Mouse (Mus musculus): ENCODE results near the gene Sit1. TPM values are rescaled to one million over a fixed set of nuclear protein-coding genes. Genes with fewer than 3 reads are reported as not detected.
"Not testable (repeated sequence)": the region's sequence is repeated elsewhere in the genome, so short reads cannot be mapped to it uniquely, and the experiment has no call there.

The Sit1 gene
- polyA plus RNA-seq, 1 experiment from 2014 or later: not detected

DNA sequence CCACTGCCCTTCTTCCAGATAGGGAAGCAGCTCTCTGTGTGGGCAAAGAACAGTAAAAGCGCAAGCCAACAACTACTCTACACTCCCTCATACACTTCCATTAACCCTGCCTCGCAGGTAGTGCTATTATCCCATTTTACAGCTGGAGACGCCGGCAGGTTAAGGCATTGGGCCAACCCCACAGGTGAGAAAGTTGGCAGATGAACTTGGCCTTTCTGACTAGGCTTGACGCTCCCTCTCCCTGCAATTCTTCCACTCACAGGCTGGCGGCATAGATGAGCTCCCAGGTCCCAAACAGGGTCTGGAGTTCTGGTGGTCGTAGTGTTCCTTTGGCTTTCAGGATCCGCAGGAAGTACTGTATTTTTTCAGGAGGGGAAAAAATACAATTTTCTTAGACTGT, 15.4 kb upstream of the Sit1 start:
- WGBS: 18% methylated on average over 8 of the region's 8 CpGs
- Histone ChIP-seq H3K4me2 (replicated peaks) (peak overlapping the region; percentile 59), H3K4me3 (peak overlapping the region; percentile 56), H3K36me3 (peaks cover 11% of the 10 kb centered on the region; the same call in 1 of the 2 replicates), H3K27ac (no peak overlapping the region), H3K9me3 (no peaks in the 10 kb centered on the region), H3K4me1 (peaks cover 27% of the 10 kb centered on the region), H3K9ac (peak overlapping the region; percentile 58; the same call in 1 of the 2 replicates), H3K27me3 (no peaks in the 10 kb centered on the region)
- no peak for ATAC-seq (ENCODE audit: insufficient number of reproducible peaks, insufficient read depth, low FRiP score, low TSS enrichment)

- no peaks in the 10 kb centered on the region for H3K27me3 ChIP-seq
- no peaks in the 10 kb centered on the region for H3K9me3 ChIP-seq
- ATAC-seq (ENCODE audit: insufficient number of reproducible peaks, insufficient read depth, low FRiP score, low TSS enrichment): no peak
- peaks cover 11% of the 10 kb centered on the region; the same call in 1 of the 2 replicates for H3K36me3 ChIP-seq
- H3K4me2 ChIP-seq (replicated peaks): peak overlapping the region; percentile 59
- WGBS: 77% methylated on average over 4 of the region's 4 CpGs
- no peak overlapping the region for H3K27ac ChIP-seq
- H3K4me1 ChIP-seq: peaks cover 27% of the 10 kb centered on the region
- 0 out of 2 replicates have a peak overlapping the region, but pooled peaks have one; percentile 20 for H3K9ac ChIP-seq
- H3K4me3 ChIP-seq: peak overlapping the region; percentile 56
Measured at GRCm38 (mm10) chr4:43497946-43498345, 14.4 kb upstream of the Sit1 start.

DNA sequence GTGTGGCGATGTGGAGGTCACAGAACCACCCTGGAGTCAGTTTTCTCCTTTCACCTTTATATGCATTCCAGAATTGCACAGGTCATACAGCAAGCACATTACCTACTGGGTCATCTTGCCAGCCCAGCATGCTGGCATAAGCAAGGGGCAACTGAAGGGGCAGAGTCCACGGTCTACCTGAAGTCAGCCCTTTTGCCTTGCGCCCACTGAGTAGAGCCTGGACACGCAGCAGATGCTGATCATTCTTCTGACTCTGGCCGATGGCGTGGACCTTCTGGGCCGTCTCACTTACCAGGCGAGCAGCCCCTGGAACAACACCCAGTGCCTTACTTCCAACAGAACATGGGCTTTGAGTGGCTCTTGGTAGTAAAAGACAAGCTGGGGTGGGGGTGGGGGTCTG, 13.9 kb upstream of the Sit1 start:
- H3K9me3 ChIP-seq: no peaks in the 10 kb centered on the region
- no peaks in the 10 kb centered on the region for H3K27me3 ChIP-seq
- peaks cover 11% of the 10 kb centered on the region; the same call in 1 of the 2 replicates for H3K36me3 ChIP-seq
- no peak overlapping the region for H3K9ac ChIP-seq
- 93% methylated on average over 8 of the region's 8 CpGs for WGBS
- ATAC-seq (ENCODE audit: insufficient number of reproducible peaks, insufficient read depth, low FRiP score, low TSS enrichment): no peak
- H3K4me2 ChIP-seq (replicated peaks): peak overlapping the region; percentile 59
- H3K27ac ChIP-seq: no peak overlapping the region
- no peak overlapping the region for H3K4me3 ChIP-seq
- H3K4me1 ChIP-seq: peaks cover 27% of the 10 kb centered on the region

DNA sequence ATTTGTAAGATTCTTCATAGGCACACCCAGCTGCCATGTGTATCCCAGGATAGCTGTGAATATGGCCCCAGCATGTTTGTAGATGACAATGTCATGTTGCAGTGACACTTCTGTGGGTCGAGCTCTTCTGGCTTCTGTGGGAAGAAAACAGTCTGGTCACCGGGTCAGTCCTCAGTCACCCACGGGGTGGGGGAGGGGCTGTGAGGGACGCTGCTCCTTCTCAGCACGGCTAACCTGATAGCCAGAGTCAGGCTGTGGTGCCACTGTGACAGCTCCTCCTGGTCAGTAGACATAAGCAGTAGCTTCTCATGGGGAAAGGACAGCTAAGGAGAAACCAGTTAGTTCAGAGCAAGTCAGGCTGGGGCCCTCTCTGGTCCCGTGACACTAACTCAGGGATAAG, 13.1 kb upstream of the Sit1 start:
- Histone ChIP-seq H3K4me1 (peaks cover 27% of the 10 kb centered on the region), H3K9me3 (no peaks in the 10 kb centered on the region), H3K27ac (no peak overlapping the region), H3K4me2 (replicated peaks) (no peak overlapping the region), H3K9ac (no peak overlapping the region), H3K36me3 (peaks cover 11% of the 10 kb centered on the region; the same call in 1 of the 2 replicates), H3K4me3 (no peak overlapping the region), H3K27me3 (no peaks in the 10 kb centered on the region)
- ATAC-seq (ENCODE audit: insufficient number of reproducible peaks, insufficient read depth, low FRiP score, low TSS enrichment): no peak
- 67% methylated on average over 6 of the region's 6 CpGs for WGBS

GRCm38 (mm10) chr4:43493846-43494240, 10.3 kb upstream of the Sit1 start:
- H3K27ac ChIP-seq: peak overlapping the region; percentile 85
- 3% methylated on average over 9 of the region's 9 CpGs for WGBS
- H3K9ac ChIP-seq: peak overlapping the region; percentile 57
- peak overlapping the region; percentile 55 for H3K4me3 ChIP-seq
- peaks cover 11% of the 10 kb centered on the region; the same call in 1 of the 2 replicates for H3K36me3 ChIP-seq
- 0 out of 2 replicates have a peak, but pooled peaks cover 3% of the 10 kb centered on the region for H3K9me3 ChIP-seq
- no peaks in the 10 kb centered on the region for H3K27me3 ChIP-seq
- no peak for ATAC-seq (ENCODE audit: insufficient number of reproducible peaks, insufficient read depth, low FRiP score, low TSS enrichment)
- H3K4me2 ChIP-seq (replicated peaks): peak overlapping the region; percentile 59
- peaks cover 25% of the 10 kb centered on the region for H3K4me1 ChIP-seq

- H3K4me3 ChIP-seq: peak overlapping the region; percentile 55
- peak; percentile 88 for ATAC-seq (ENCODE audit: insufficient number of reproducible peaks, insufficient read depth, low FRiP score, low TSS enrichment)
- peaks cover 20% of the 10 kb centered on the region for H3K4me1 ChIP-seq
- H3K9me3 ChIP-seq: 0 out of 2 replicates have a peak, but pooled peaks cover 3% of the 10 kb centered on the region
- H3K27me3 ChIP-seq: no peaks in the 10 kb centered on the region
- H3K9ac ChIP-seq: peak overlapping the region; percentile 57
- H3K27ac ChIP-seq: peak overlapping the region; percentile 85
- peak overlapping the region; percentile 59 for H3K4me2 ChIP-seq (replicated peaks)
- under 1% methylated on average over 47 of the region's 47 CpGs for WGBS
- peaks cover 11% of the 10 kb centered on the region; the same call in 1 of the 2 replicates for H3K36me3 ChIP-seq
Measured at GRCm38 (mm10) chr4:43493186-43493845, 9.8 kb upstream of the Sit1 start.

- peak; percentile 97 for ATAC-seq (ENCODE audit: insufficient number of reproducible peaks, insufficient read depth, low FRiP score, low TSS enrichment)
- H3K27ac ChIP-seq: peak within 1 kb of the TSS; percentile 85
- under 1% methylated on average over 25 of the region's 25 CpGs for WGBS
- H3K4me2 ChIP-seq (replicated peaks): peak within 1 kb of the TSS; percentile 59
- H3K9me3 ChIP-seq: 0 out of 2 replicates have a peak, but pooled peaks cover 3% of the 10 kb centered on the region
- H3K4me1 ChIP-seq: peaks cover 14% of the 10 kb centered on the region; the same call in 1 of the 2 replicates
- no peaks in the 10 kb centered on the region for H3K27me3 ChIP-seq
- peak within 1 kb of the TSS; percentile 57 for H3K9ac ChIP-seq
- peaks cover 11% of the 10 kb centered on the region; the same call in 1 of the 2 replicates for H3K36me3 ChIP-seq
- H3K4me3 ChIP-seq: peak within 1 kb of the TSS; percentile 55
Measured at GRCm38 (mm10) chr4:43492821-43493185, 9.3 kb upstream of the Sit1 start, which contains the start of gene Ccdc107. Gene Ccdc107 (plus strand): TSS chr4:43492900.

GRCm38 (mm10) chr4:43492101-43492820, 8.7 kb upstream of the Sit1 start:
- Histone ChIP-seq H3K4me3 (peak overlapping the region; percentile 55; the same call in 1 of the 2 replicates), H3K27me3 (no peaks in the 10 kb centered on the region), H3K4me1 (peaks cover 9% of the 10 kb centered on the region; the same call in 1 of the 2 replicates), H3K4me2 (replicated peaks) (peak overlapping the region; percentile 59), H3K9ac (no peak overlapping the region), H3K36me3 (peaks cover 11% of the 10 kb centered on the region; the same call in 1 of the 2 replicates), H3K27ac (peak overlapping the region; percentile 55; the same call in 1 of the 2 replicates), H3K9me3 (0 out of 2 replicates have a peak, but pooled peaks cover 3% of the 10 kb centered on the region)
- 47% methylated on average over 12 of the region's 12 CpGs for WGBS
- no peak for ATAC-seq (ENCODE audit: insufficient number of reproducible peaks, insufficient read depth, low FRiP score, low TSS enrichment)

GRCm38 (mm10) chr4:43490801-43491200, 7.3 kb upstream of the Sit1 start:
- Histone ChIP-seq H3K27me3 (no peaks in the 10 kb centered on the region), H3K9me3 (0 out of 2 replicates have a peak, but pooled peaks cover 3% of the 10 kb centered on the region), H3K4me2 (replicated peaks) (no peak overlapping the region), H3K4me3 (no peak overlapping the region), H3K4me1 (peaks cover 9% of the 10 kb centered on the region; the same call in 1 of the 2 replicates), H3K27ac (no peak overlapping the region), H3K9ac (no peak overlapping the region), H3K36me3 (0 out of 2 replicates have a peak, but pooled peaks cover 3% of the 10 kb centered on the region)
- ATAC-seq (ENCODE audit: insufficient number of reproducible peaks, insufficient read depth, low FRiP score, low TSS enrichment): no peak
- WGBS: 87% methylated on average over 5 of the region's 5 CpGs

GRCm38 (mm10) chr4:43489611-43490010, 6.1 kb upstream of the Sit1 start:
- Histone ChIP-seq H3K4me3 (no peak overlapping the region), H3K9ac (no peak overlapping the region), H3K4me1 (peaks cover 4% of the 10 kb centered on the region; the same call in 1 of the 2 replicates), H3K27me3 (no peaks in the 10 kb centered on the region), H3K36me3 (no peaks in the 10 kb centered on the region), H3K9me3 (0 out of 2 replicates have a peak, but pooled peaks cover 3% of the 10 kb centered on the region), H3K27ac (no peak overlapping the region), H3K4me2 (replicated peaks) (no peak overlapping the region)
- ATAC-seq (ENCODE audit: insufficient number of reproducible peaks, insufficient read depth, low FRiP score, low TSS enrichment): no peak
- WGBS: 89% methylated on average over 3 of the region's 3 CpGs

DNA sequence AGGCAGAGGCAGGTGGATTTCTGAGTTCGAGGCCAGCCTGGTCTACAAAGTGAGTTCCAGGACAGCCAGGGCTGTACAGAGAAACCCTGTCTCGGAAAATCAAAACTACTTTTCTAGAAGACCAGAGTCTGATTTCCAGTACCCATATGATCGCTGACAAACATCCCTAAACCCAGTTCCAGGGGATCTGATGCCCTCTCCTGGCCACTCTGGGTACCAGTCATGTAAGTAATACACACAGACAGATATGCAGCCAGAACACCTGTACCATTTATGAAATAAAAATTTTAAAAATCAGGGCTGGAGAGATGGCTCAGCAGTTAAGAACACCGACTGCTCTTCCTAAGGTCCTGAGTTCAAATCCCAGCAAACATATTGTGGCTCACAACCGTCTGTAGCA, 2.1 kb upstream of the Sit1 start:
- H3K4me2 ChIP-seq (replicated peaks); H3K27ac ChIP-seq; H3K4me3 ChIP-seq; H3K4me1 ChIP-seq; ATAC-seq (ENCODE audit: insufficient number of reproducible peaks, insufficient read depth, low FRiP score, low TSS enrichment); H3K9ac ChIP-seq; H3K36me3 ChIP-seq; H3K27me3 ChIP-seq; H3K9me3 ChIP-seq: not testable (repeated sequence)
- 85% methylated on average over 5 of the region's 5 CpGs for whole genome bisulfite sequencing
